9 mouse cellular contexts compared by ENCODE assay signal in the genomic region with DNA sequence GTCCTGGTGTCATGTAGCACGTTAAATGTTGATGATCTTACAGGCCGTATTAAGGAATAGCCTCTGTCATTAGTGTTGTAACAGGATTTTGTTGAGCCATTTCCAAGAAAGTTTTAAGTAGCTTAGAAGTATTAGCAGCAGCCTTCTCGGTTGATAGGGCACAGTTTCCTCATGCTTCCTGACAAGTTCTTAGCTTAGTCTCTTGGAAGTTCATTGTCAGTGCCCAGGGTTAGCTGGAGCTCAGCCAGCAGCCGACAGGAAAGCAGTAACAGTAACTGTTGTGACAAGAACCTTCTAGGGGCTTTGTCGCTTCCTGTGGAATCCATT. TPM values are rescaled to one million over a fixed set of nuclear protein-coding genes. Genes with fewer than 3 reads are reported as not detected.
DNase-seq lines count a peak whose midpoint lies in the region; ATAC-seq and TF ChIP-seq lines count a peak whose summit lies in the region.
"Had no signal": no experiment of that assay in that cellular context is flagged by ENCODE, and none has a peak within 500 bp of the region (broad histone marks: within the 10 kb centered on the region; RNA-seq: fewer than 3 reads in every experiment).

No protein-coding gene starts in this region.

- no peaks in the 10 kb centered on the region for H3K36me3 ChIP-seq in megakaryocyte, embryonic 14.5 days (replicated peaks; ENCODE audit: low read length)
- peaks cover 8% of the 10 kb centered on the region; the same call in 1 of the 2 replicates for H3K36me3 ChIP-seq in embryonic facial prominence, embryonic 14.5 days (ENCODE audit: control insufficient read depth, insufficient read depth, low read length)
- H3K36me3 ChIP-seq in kidney, postnatal 0 days (ENCODE audit: insufficient read depth, low read length), result 0 out of 2 replicates have a peak, but pooled peaks cover 4% of the 10 kb centered on the region

- peaks cover 31% of the 10 kb centered on the region for H3K4me1 ChIP-seq in megakaryocyte, embryonic 14.5 days
- peaks cover 14% of the 10 kb centered on the region for H3K4me1 ChIP-seq in embryonic facial prominence, embryonic 14.5 days (ENCODE audit: control insufficient read depth, insufficient read depth, low read length)
- peaks cover 4% of the 10 kb centered on the region for H3K4me1 ChIP-seq in kidney, postnatal 0 days (replicated peaks; ENCODE audit: insufficient read depth, low read length)

- H3K4me2 ChIP-seq in embryonic facial prominence, embryonic 14.5 days (ENCODE audit: low read depth, low read length), result no peak overlapping the region
- no peak overlapping the region for H3K4me2 ChIP-seq in kidney, postnatal 0 days (ENCODE audit: low read length)

- no peak overlapping the region for H3K9ac ChIP-seq in embryonic facial prominence, embryonic 14.5 days (ENCODE audit: low read depth, low read length)
- no peak overlapping the region for H3K9ac ChIP-seq in kidney, postnatal 0 days (ENCODE audit: low read depth, low read length)

- no peak for ATAC-seq in megakaryocyte, adult 5-6 weeks (ENCODE audit: poor library complexity, severe bottlenecking)
- ATAC-seq in embryonic facial prominence, embryonic 14.5 days (ENCODE audit: low read depth), result peak; percentile 34; the same call in 1 of the 2 replicates
- no peak for ATAC-seq in kidney, postnatal 0 days (replicated peaks; ENCODE audit: low FRiP score, low read depth)

- H3K27me3 ChIP-seq in megakaryocyte, embryonic 14.5 days (replicated peaks), result peaks cover 17% of the 10 kb centered on the region
- no peaks in the 10 kb centered on the region for H3K27me3 ChIP-seq in embryonic facial prominence, embryonic 14.5 days (replicated peaks; ENCODE audit: control insufficient read depth, insufficient read depth, low read length)
- no peaks in the 10 kb centered on the region for H3K27me3 ChIP-seq in kidney, postnatal 0 days (ENCODE audit: insufficient read depth, low read length)

- H3K27ac ChIP-seq in embryonic facial prominence, embryonic 14.5 days (replicated peaks; ENCODE audit: low read depth, low read length), result no peak overlapping the region
- H3K27ac ChIP-seq in kidney, postnatal 0 days, result peak overlapping the region; percentile 25; the same call in 1 of the 2 replicates

- no peaks in the 10 kb centered on the region; the same call in 1 of the 2 replicates for H3K9me3 ChIP-seq in megakaryocyte, embryonic 14.5 days
- no peaks in the 10 kb centered on the region for H3K9me3 ChIP-seq in embryonic facial prominence, embryonic 14.5 days (ENCODE audit: control insufficient read depth, low read length)
- H3K9me3 ChIP-seq in kidney, postnatal 0 days (replicated peaks; ENCODE audit: low read length), result no peaks in the 10 kb centered on the region

- DNase-seq in embryonic facial prominence, embryonic 14.5 days (ENCODE audit: low spot score), result peak; percentile 85
- DNase-seq in kidney, postnatal 0 days (ENCODE audit: low spot score), result peak; percentile 62
- DNase-seq in lung, postnatal 4 days, result peak; percentile 81 to 93
- DNase-seq in testis, postnatal 14 days (ENCODE audit: low spot score), result no peak
- no peak for DNase-seq in spleen, postnatal 10 days (ENCODE audit: low spot score in 2 of 2)
- no peak for DNase-seq in gastrocnemius, postnatal 25 days
- DNase-seq: thymus, postnatal 36 days had no signal

- peak overlapping the region; percentile 71 for H3K4me3 ChIP-seq in megakaryocyte, embryonic 14.5 days (replicated peaks)
- H3K4me3 ChIP-seq in embryonic facial prominence, embryonic 14.5 days (ENCODE audit: low read depth, low read length), result no peak overlapping the region
- H3K4me3 ChIP-seq in kidney, postnatal 0 days (replicated peaks; ENCODE audit: low read depth, low read length), result no peak overlapping the region

- no peak for TF ChIP-seq CTCF in kidney, postnatal 0 days (IDR thresholded peaks at IDR 0.05; ENCODE audit: low read depth)

- WGBS in embryonic facial prominence, embryonic 14.5 days, result 17% methylated on average over 5 of the region's 5 CpGs
- 20% methylated on average over 5 of the region's 5 CpGs for WGBS in kidney, postnatal 0 days

RNA-seq across cellular contexts. Expression of a gene that starts 14.1 kb away (rescaled TPM):
- not detected in 2 replicates for polyA plus RNA-seq in megakaryocyte, embryonic 14.5 days (2012; ENCODE audit: insufficient read depth, low replicate concordance)
- 12.2 and 20.8 TPM in 2 replicates for total RNA-seq in megakaryocyte, adult 5-6 weeks (2015)
- 21.4 and 26.2 TPM in 2 replicates for total RNA-seq in megakaryocyte, adult 5-6 weeks (2017)
- polyA plus RNA-seq in embryonic facial prominence, embryonic 14.5 days (2014; fragmentation: Nextera tagmentation; extraction: Ambion mirVana), result 30.2 and 31.9 TPM in 2 replicates
- 28.8 and 29.9 TPM in 2 replicates for polyA plus RNA-seq in kidney, postnatal 0 days (2015; fragmentation: Nextera tagmentation; extraction: Ambion mirVana)
- 1 to 10 TPM; 4.0 to 4.4 TPM for total RNA-seq in gastrocnemius, postnatal 25 days (2021)

RNA-seq across cellular contexts. Expression of a gene that starts 43.1 kb away (rescaled TPM):
- 0.58 TPM in 1 of 2 replicates, not detected in the other for polyA plus RNA-seq in megakaryocyte, embryonic 14.5 days (2012; ENCODE audit: insufficient read depth, low replicate concordance)
- total RNA-seq in megakaryocyte, adult 5-6 weeks (2015), result 20.4 and 21.4 TPM in 2 replicates
- 10.0 and 14.6 TPM in 2 replicates for total RNA-seq in megakaryocyte, adult 5-6 weeks (2017)
- polyA plus RNA-seq in embryonic facial prominence, embryonic 14.5 days (2014; fragmentation: Nextera tagmentation; extraction: Ambion mirVana), result 17.3 and 17.6 TPM in 2 replicates
- 5.4 and 5.9 TPM in 2 replicates for polyA plus RNA-seq in kidney, postnatal 0 days (2015; fragmentation: Nextera tagmentation; extraction: Ambion mirVana)
- total RNA-seq in gastrocnemius, postnatal 25 days (2021), result 10 to 100 TPM; 11.9 to 14.7 TPM

RNA-seq across cellular contexts. Expression of a gene that starts 44.0 kb away (rescaled TPM):
- not detected in 2 replicates for polyA plus RNA-seq in megakaryocyte, embryonic 14.5 days (2012; ENCODE audit: insufficient read depth, low replicate concordance)
- 1.0 and 1.3 TPM in 2 replicates for total RNA-seq in megakaryocyte, adult 5-6 weeks (2015)
- total RNA-seq in megakaryocyte, adult 5-6 weeks (2017), result 1.2 and 1.7 TPM in 2 replicates
- polyA plus RNA-seq in embryonic facial prominence, embryonic 14.5 days (2014; fragmentation: Nextera tagmentation; extraction: Ambion mirVana), result 21.9 and 34.4 TPM in 2 replicates
- polyA plus RNA-seq in kidney, postnatal 0 days (2015; fragmentation: Nextera tagmentation; extraction: Ambion mirVana), result 33.9 and 47.9 TPM in 2 replicates
- not detected for total RNA-seq in gastrocnemius, postnatal 25 days (2021)

Comparison
In these comparisons a context has a peak if more than half of its experiments do, and no peak if none do; other contexts are left out.
1. DNase-seq: peak in embryonic facial prominence, embryonic 14.5 days (single experiment), kidney, postnatal 0 days (single experiment) and lung, postnatal 4 days (2 of 2); none in testis, postnatal 14 days (single experiment), spleen, postnatal 10 days (0 of 2) and gastrocnemius, postnatal 25 days (single experiment).
2. RNA of a gene that starts 14.1 kb away (polyA plus RNA-seq): 30.2 to 31.9 TPM in embryonic facial prominence, embryonic 14.5 days and 28.8 to 29.9 TPM in kidney, postnatal 0 days; not detected in megakaryocyte, embryonic 14.5 days; every median in the first group is over 10 times any median in the second.
3. RNA of a gene that starts 44.0 kb away (polyA plus RNA-seq): 33.9 to 47.9 TPM in kidney, postnatal 0 days and 21.9 to 34.4 TPM in embryonic facial prominence, embryonic 14.5 days; not detected in megakaryocyte, embryonic 14.5 days; every median in the first group is over 10 times any median in the second.